Mouse (Mus musculus): ENCODE results near the gene Alkbh7. TPM values are rescaled to one million over a fixed set of nuclear protein-coding genes. Genes with fewer than 3 reads are reported as not detected.

Alkbh7 gene
- polyA plus RNA-seq, 1 experiment, result 2.9 TPM

DNA sequence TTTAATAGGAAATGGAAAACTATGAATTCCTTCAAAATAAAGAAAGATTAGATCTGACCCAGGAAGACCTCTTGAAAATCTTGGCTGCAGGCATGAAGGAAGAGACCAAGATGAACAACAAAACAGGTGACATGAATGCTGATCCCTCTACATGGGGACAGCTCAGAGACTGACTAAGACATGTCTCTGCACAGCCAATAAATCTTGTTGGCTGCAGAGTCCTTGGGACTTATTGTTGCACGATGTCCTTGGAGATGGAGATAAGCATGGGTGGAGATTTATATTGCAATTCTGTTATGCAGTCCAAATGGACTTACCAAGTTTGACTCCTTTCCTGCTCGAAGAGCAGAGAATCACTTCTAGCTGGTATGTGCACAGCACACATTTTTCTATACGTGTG is 27.8 kb upstream of the Alkbh7 start:
- H3K4me3 ChIP-seq (replicated peaks), result no peak overlapping the region
- no peak for TF ChIP-seq GATA1 (IDR thresholded peaks at IDR 0.05; ENCODE audit: low read length)
- no peak for TF ChIP-seq TAL1 (IDR thresholded peaks at IDR 0.05; ENCODE audit: low read length)
- no peaks in the 10 kb centered on the region for H3K36me3 ChIP-seq (ENCODE audit: control insufficient read depth)
- H3K27me3 ChIP-seq (ENCODE audit: control insufficient read depth), result peaks cover 33% of the 10 kb centered on the region
- peaks cover 1% of the 10 kb centered on the region for H3K4me1 ChIP-seq (ENCODE audit: control insufficient read depth)
- no peaks in the 10 kb centered on the region for H3K9me3 ChIP-seq (ENCODE audit: control insufficient read depth, low read length)

DNA sequence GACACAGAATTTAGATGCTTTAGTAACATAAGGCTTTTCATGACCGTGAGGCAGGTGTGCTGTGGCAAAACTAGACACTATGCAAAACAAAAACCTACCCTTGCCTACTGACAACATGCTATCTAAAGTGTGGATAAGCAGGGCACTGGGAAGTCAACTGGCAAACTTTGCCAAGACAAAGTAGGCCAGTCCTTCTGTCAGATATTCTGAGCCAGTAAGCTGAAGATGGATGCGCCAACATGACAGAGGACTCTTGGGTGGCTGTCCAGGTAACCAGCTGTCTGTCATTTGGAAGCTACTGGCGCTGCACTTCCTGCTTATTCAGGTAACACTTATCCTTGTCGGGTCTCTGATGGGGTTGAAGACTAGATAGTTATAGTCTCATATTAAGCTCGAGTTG is 27.1 kb upstream of the Alkbh7 start:
- H3K36me3 ChIP-seq (ENCODE audit: control insufficient read depth), result no peaks in the 10 kb centered on the region
- H3K9me3 ChIP-seq (ENCODE audit: control insufficient read depth, low read length), result no peaks in the 10 kb centered on the region
- H3K4me1 ChIP-seq (ENCODE audit: control insufficient read depth), result peaks cover 6% of the 10 kb centered on the region
- TF ChIP-seq TAL1 (IDR thresholded peaks at IDR 0.05; ENCODE audit: low read length), result no peak
- no peak for TF ChIP-seq GATA1 (IDR thresholded peaks at IDR 0.05; ENCODE audit: low read length)
- H3K27me3 ChIP-seq (ENCODE audit: control insufficient read depth), result peaks cover 31% of the 10 kb centered on the region
- H3K4me3 ChIP-seq (replicated peaks), result no peak overlapping the region

DNA sequence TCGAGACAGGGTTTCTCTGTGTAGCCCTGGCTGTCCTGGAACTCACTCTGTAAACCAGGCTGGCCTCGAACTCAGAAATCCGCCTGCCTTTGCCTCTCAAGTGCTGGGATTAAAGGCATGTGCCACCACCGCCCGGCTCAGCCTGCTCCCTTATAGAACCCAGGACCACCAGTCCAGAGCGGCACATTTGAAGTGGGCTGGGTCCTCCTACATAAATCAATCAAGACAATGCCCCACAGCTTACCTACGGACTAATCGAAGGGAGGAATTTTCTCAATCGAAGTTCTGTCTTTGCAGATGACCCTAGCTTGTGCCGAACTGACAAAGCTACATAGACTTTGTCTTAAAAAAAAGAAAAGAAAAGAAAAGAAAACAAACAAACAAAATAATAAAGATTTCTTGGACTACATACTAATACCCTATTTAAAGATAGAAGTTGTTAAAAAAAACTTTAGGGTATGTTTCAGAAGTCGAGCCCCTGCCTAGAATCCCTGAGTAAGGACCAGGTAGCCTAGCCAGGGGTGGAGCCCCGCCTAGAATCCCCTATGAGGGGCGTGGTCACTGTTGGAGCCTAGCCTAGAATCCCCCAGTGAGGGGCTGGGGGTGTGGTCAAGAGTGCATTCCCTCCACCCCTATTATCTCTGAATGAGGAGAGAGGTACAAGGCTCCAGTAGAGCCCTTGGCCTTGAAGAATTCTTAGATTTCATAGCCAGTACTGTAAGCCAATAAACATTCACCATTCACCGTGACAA is 23.0 kb upstream of the Alkbh7 start:
- H3K36me3 ChIP-seq (ENCODE audit: control insufficient read depth), result no peaks in the 10 kb centered on the region
- no peak for TF ChIP-seq GATA1 (IDR thresholded peaks at IDR 0.05; ENCODE audit: low read length)
- TF ChIP-seq TAL1 (IDR thresholded peaks at IDR 0.05; ENCODE audit: low read length), result no peak
- peaks cover 25% of the 10 kb centered on the region for H3K27me3 ChIP-seq (ENCODE audit: control insufficient read depth)
- no peak overlapping the region for H3K4me3 ChIP-seq (replicated peaks)
- peaks cover 8% of the 10 kb centered on the region for H3K4me1 ChIP-seq (ENCODE audit: control insufficient read depth)
- H3K9me3 ChIP-seq (ENCODE audit: control insufficient read depth, low read length), result no peaks in the 10 kb centered on the region

DNA sequence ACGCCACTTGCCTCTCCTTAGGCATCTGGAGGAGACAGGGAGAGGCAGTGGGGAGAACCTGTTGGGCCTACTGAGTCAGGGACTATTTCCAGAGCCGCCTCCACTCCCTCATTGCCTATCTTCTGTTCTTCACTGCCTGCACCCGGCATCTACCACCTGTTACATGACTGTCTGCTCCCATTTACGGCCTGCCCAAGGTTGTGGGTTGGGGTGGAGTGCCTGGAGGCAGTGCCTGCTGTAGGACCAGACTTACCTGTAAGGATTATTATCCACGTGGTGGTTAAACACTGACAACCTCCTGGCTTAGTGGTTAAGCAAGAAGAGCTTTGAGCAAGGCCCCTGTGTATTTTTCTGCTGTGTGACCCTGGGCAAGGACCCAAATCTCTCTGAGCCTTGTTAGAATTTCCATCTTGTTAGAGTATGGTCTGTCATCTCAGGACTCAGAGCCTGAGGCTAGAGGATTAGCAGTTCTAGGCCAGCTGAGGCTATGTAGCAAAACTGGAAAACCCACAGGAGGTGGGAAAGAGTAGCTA is 22.4 kb upstream of the Alkbh7 start:
- H3K27me3 ChIP-seq (ENCODE audit: control insufficient read depth), result peaks cover 19% of the 10 kb centered on the region
- no peaks in the 10 kb centered on the region for H3K36me3 ChIP-seq (ENCODE audit: control insufficient read depth)
- H3K4me3 ChIP-seq (replicated peaks), result no peak overlapping the region
- TF ChIP-seq GATA1 (IDR thresholded peaks at IDR 0.05; ENCODE audit: low read length), result no peak
- TF ChIP-seq TAL1 (IDR thresholded peaks at IDR 0.05; ENCODE audit: low read length), result no peak
- H3K4me1 ChIP-seq (ENCODE audit: control insufficient read depth), result peaks cover 8% of the 10 kb centered on the region
- H3K9me3 ChIP-seq (ENCODE audit: control insufficient read depth, low read length), result no peaks in the 10 kb centered on the region

DNA sequence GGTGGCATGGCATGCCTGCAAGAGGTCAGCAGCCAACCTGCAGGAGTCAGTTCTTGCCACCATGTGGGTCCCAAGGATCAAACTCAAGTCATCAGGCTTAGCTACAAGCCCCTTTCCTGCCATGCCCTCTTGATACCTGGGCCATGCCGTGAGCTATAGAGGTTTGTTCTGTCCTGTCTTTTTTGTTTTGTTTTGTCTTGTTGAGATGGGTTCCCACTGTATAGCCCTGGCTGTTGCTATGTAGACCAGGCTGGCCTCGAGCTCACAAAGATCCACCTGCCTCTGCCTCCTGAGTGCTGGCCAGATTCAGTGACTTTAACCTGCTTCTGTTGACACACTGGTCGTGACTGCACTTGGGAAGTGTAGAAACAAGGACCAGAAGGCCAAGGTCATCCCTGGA is 21.7 kb upstream of the Alkbh7 start:
- H3K9me3 ChIP-seq (ENCODE audit: control insufficient read depth, low read length), result no peaks in the 10 kb centered on the region
- H3K36me3 ChIP-seq (ENCODE audit: control insufficient read depth), result no peaks in the 10 kb centered on the region
- TF ChIP-seq GATA1 (IDR thresholded peaks at IDR 0.05; ENCODE audit: low read length), result no peak
- H3K4me1 ChIP-seq (ENCODE audit: control insufficient read depth), result peaks cover 8% of the 10 kb centered on the region
- H3K27me3 ChIP-seq (ENCODE audit: control insufficient read depth), result peaks cover 14% of the 10 kb centered on the region
- H3K4me3 ChIP-seq (replicated peaks), result no peak overlapping the region

DNA sequence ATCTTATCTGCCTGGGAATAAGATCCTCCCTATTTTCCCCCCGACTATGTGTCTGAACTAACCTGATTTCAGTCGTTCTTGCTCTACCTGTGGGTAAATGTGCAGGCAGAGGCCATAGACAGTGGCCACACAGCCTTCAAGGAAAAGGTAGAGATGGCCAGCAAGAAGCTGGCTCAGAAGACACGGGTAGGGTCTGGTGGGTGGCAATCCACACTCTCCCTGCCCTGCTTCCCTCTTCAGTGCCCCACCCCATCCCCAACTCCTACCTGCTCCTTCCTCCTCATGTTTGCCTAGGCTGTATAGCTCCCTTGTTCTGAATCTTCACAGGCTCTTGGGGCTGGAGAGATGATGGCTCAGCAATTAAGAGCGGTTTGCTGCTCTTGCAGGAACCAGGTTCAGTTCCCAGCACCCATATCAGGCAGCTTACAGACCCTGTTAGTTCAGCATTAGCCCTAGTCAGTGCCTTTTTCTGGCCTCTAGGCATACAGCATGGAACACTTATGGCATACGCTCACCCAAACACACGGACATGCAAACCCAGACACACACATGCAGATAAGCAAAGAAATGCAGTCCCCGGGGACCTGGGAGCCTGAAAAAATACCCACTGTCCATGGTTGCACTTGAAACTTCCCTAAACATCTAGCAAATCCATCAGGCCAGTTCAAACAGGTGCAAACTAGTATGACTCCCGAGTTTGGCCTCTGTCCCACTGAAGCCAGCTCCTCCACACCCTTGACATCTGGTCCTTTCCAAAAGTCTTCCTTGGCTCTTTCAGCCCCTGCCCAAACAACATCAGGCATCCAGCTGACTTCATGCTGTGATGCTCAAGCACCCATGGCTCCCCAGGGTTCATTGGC is 20.4 kb upstream of the Alkbh7 start:
- peaks cover 8% of the 10 kb centered on the region for H3K4me1 ChIP-seq (ENCODE audit: control insufficient read depth)
- no peaks in the 10 kb centered on the region for H3K9me3 ChIP-seq (ENCODE audit: control insufficient read depth, low read length)
- no peaks in the 10 kb centered on the region for H3K36me3 ChIP-seq (ENCODE audit: control insufficient read depth)
- no peak overlapping the region for H3K4me3 ChIP-seq (replicated peaks)
- peaks cover 2% of the 10 kb centered on the region for H3K27me3 ChIP-seq (ENCODE audit: control insufficient read depth)
- TF ChIP-seq GATA1 (IDR thresholded peaks at IDR 0.05; ENCODE audit: low read length) (no peak), TAL1 (IDR thresholded peaks at IDR 0.05; ENCODE audit: low read length) (no peak)

DNA sequence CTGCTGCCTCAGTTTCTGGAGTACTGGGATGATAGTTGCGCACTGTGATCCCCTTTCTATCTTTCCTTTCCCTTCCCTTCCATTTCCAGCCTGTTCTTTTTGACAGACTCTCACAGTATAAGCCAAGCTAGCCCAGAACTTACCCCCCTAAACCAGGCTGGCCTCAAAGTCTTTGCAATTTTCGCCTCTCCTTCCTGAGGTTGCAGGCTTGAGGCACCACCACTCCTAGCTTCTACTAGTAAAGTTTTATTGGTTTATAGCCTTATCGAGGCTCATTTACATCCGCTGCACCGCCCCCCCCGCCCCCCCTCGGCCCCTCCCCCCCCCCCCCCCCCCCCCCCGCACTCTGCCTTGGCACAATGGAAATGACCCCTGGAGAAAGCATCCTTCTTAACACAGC is 17.6 kb upstream of the Alkbh7 start:
- TF ChIP-seq TAL1 (IDR thresholded peaks at IDR 0.05; ENCODE audit: low read length), result no peak
- peaks cover 9% of the 10 kb centered on the region for H3K4me1 ChIP-seq (ENCODE audit: control insufficient read depth)
- no peaks in the 10 kb centered on the region for H3K36me3 ChIP-seq (ENCODE audit: control insufficient read depth)
- H3K9me3 ChIP-seq (ENCODE audit: control insufficient read depth, low read length), result no peaks in the 10 kb centered on the region
- H3K4me3 ChIP-seq (replicated peaks), result no peak overlapping the region
- no peaks in the 10 kb centered on the region for H3K27me3 ChIP-seq (ENCODE audit: control insufficient read depth)

DNA sequence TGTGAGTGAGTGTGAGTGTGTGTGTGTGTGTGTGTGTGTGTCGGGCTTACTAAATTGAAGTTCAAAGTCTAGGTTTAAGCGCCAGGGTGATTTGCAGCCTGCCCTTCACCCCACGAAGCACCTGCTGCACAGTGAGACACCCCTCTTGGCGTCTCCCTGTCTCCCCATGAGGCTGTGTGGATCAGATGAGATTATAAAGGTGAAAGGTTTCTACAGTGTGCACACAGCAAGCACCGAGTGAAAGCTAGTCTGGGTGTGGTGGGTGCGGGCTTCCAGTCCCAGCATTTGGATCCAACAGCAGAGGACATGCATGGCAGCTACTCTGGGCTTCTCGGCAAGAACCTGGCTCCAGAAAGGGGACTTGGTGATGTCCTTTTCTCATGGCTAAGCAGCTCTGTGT is 16.1 kb upstream of the Alkbh7 start:
- peaks cover 7% of the 10 kb centered on the region for H3K4me1 ChIP-seq (ENCODE audit: control insufficient read depth)
- TF ChIP-seq TAL1 (IDR thresholded peaks at IDR 0.05; ENCODE audit: low read length), result no peak
- TF ChIP-seq GATA1 (IDR thresholded peaks at IDR 0.05; ENCODE audit: low read length), result no peak
- H3K27me3 ChIP-seq (ENCODE audit: control insufficient read depth), result no peaks in the 10 kb centered on the region
- H3K9me3 ChIP-seq (ENCODE audit: control insufficient read depth, low read length), result no peaks in the 10 kb centered on the region
- H3K4me3 ChIP-seq (replicated peaks), result no peak overlapping the region
- H3K36me3 ChIP-seq (ENCODE audit: control insufficient read depth), result no peaks in the 10 kb centered on the region

DNA sequence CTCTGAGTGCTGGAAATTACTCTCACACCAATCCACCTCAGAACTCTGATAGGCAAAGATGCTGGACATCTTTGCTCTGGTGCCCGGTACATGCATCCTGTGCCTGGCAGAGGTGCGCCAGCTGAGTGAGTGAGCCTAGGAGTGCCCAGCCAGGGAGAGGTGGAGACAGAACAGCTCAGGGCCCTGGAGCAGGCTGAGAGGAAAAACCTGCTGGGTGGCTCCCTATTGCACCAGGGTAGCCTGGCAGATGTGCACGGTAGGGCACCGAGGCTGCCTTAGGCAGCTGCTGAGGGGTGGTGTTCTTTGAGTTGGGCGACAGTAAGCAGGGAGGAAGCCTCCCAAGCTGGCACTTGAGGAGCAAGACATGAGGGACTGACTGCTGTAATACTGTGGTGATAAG is 15.1 kb upstream of the Alkbh7 start, which contains the start of gene Acer1:
TSS of gene Acer1 (minus strand) at position 114 of the 400 bp plus-strand sequence.
- H3K27me3 ChIP-seq (ENCODE audit: control insufficient read depth), result no peaks in the 10 kb centered on the region
- no peak within 1 kb of the TSS for H3K4me3 ChIP-seq (replicated peaks)
- no peaks in the 10 kb centered on the region for H3K9me3 ChIP-seq (ENCODE audit: control insufficient read depth, low read length)
- no peak for TF ChIP-seq TAL1 (IDR thresholded peaks at IDR 0.05; ENCODE audit: low read length)
- TF ChIP-seq GATA1 (IDR thresholded peaks at IDR 0.05; ENCODE audit: low read length), result no peak
- H3K4me1 ChIP-seq (ENCODE audit: control insufficient read depth), result peaks cover 5% of the 10 kb centered on the region; the same call in 1 of the 2 replicates
- H3K36me3 ChIP-seq (ENCODE audit: control insufficient read depth), result no peaks in the 10 kb centered on the region

All from erythroblast, embryonic 14.5 days (primary cell).